Mouse (Mus musculus) large intestine, adult 2 months (tissue): ENCODE results near the gene Rc3h2. TPM values are rescaled to one million over a fixed set of nuclear protein-coding genes. Genes with fewer than 3 reads are reported as not detected.

Experiments used
- DNase-seq: peaks from one replicate; pipeline ENCODE4 v3.0.0-alpha.2; 2012; ENCODE audit warnings: low read depth, low spot score
- WGBS: fragments of 180-500 bp; shearing (Covaris S2); methylation state at CpG from one replicate; pipeline ENCODE4 v1.1.7; 2018; 5-methylcytosine and 5-hydroxymethylcytosine counted together
- polyA plus RNA-seq: library from polyadenylated mRNA; depleted of rRNA; stranded (reverse); fragments of >200 nt; gene quantifications from 2 replicates; pipeline ENCODE4 v1.2.3, GENCODE M21; 2012; rRNA removed

The Rc3h2 gene
- polyA plus RNA-seq, 1 experiment = 3.5 TPM

- DNase-seq = no peak
- WGBS = 96% methylated on average over 5 of the region's 5 CpGs
Measured at GRCm38 (mm10) chr2:37355571-37355970, 67.1 kb downstream of the Rc3h2 start.

- no peak for DNase-seq
- 77% methylated on average over 7 of the region's 7 CpGs for WGBS
Measured at GRCm38 (mm10) chr2:37351671-37352070, 71.0 kb downstream of the Rc3h2 start.

GRCm38 (mm10) chr2:37338497-37339187 lies 84.1 kb downstream of the Rc3h2 start:
- 49% methylated on average over 10 of the region's 10 CpGs for WGBS
- DNase-seq = no peak

GRCm38 (mm10) chr2:37333321-37333720 lies 89.4 kb downstream of the Rc3h2 start:
- 79% methylated on average over 2 of the region's 2 CpGs for WGBS
- no peak for DNase-seq

GRCm38 (mm10) chr2:37326215-37326614 lies 96.5 kb downstream of the Rc3h2 start, which contains the start of gene Olfr368:
Gene Olfr368, plus strand, starts transcription at chr2:37326515.
- DNase-seq = no peak
- 79% methylated on average over 1 of the region's 1 CpGs for WGBS

Other genes starting within 250 kb of the Rc3h2 start
- not detected in 2 replicates for gene Olfr365, start 234.7 kb downstream of the Rc3h2 start, polyA plus RNA-seq
- gene Olfr366, start 211.3 kb downstream of the Rc3h2 start, polyA plus RNA-seq = not detected in 2 replicates
- not detected in 2 replicates for gene Olfr368, start 96.4 kb downstream of the Rc3h2 start, polyA plus RNA-seq
- 8.3 and 9.8 TPM in 2 replicates for gene Pdcl, start 63.6 kb downstream of the Rc3h2 start, polyA plus RNA-seq
- gene Zbtb26, start 20.2 kb upstream of the Rc3h2 start, polyA plus RNA-seq = 0.97 and 2.1 TPM in 2 replicates
- gene Zbtb6, start 20.3 kb upstream of the Rc3h2 start, polyA plus RNA-seq = 2.2 and 3.3 TPM in 2 replicates
- 5.0 and 7.4 TPM in 2 replicates for gene Rabgap1, start 20.4 kb upstream of the Rc3h2 start, polyA plus RNA-seq
- 0.04 and 0.12 TPM in 2 replicates for gene Gpr21, start 93.4 kb upstream of the Rc3h2 start, polyA plus RNA-seq